Mouse (Mus musculus): ENCODE results near the gene Lrit3.
"Not testable (repeated sequence)": the region's sequence is repeated elsewhere in the genome, so short reads cannot be mapped to it uniquely, and the experiment has no call there.

Lrit3 gene

DNA sequence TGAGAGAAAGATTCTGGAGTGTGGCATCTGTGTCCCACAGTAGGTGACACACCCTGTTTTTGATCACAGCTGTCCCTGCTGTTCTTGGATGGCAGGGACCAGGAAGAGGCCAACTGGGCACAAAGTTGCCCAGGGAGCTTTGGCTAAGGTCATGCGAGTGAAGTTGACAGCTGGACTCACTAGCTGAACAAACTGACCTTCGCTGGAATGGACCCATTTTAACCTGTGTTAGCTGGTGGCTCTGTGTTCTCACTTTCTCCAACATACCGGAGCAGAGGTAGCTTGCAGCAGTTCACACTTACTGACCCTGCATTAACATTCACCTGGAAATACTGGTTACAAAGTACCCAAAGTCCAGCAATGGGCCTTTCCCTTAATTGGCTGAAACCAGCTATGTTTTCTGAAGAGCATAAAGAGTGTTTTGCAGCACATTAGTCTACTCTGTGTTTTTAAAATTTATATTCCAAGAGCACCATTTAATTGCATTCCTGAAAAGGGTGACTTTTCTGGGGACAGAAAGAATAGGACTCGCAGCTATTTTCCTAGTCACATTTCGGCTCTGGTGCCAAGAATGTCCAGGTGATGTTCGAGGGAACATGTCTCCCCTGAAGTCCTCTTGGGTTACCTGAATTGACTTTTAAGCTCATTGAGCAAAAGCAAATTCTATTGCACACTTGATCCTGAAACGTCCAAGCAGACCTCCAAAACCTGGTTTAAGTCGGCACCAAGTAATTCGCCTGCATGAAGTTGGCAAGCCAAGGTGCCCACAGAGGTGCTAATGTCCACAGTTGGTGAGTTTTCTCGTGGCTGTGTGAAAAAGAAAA is 36.6 kb downstream of the Lrit3 start:
- no peak for DNase-seq

- no peak for DNase-seq
Measured at GRCm38 (mm10) chr3:129766106-129766505, 37.7 kb downstream of the Lrit3 start.

- not testable (repeated sequence) for DNase-seq
Measured at GRCm38 (mm10) chr3:129757599-129757998, 46.2 kb downstream of the Lrit3 start.

DNA sequence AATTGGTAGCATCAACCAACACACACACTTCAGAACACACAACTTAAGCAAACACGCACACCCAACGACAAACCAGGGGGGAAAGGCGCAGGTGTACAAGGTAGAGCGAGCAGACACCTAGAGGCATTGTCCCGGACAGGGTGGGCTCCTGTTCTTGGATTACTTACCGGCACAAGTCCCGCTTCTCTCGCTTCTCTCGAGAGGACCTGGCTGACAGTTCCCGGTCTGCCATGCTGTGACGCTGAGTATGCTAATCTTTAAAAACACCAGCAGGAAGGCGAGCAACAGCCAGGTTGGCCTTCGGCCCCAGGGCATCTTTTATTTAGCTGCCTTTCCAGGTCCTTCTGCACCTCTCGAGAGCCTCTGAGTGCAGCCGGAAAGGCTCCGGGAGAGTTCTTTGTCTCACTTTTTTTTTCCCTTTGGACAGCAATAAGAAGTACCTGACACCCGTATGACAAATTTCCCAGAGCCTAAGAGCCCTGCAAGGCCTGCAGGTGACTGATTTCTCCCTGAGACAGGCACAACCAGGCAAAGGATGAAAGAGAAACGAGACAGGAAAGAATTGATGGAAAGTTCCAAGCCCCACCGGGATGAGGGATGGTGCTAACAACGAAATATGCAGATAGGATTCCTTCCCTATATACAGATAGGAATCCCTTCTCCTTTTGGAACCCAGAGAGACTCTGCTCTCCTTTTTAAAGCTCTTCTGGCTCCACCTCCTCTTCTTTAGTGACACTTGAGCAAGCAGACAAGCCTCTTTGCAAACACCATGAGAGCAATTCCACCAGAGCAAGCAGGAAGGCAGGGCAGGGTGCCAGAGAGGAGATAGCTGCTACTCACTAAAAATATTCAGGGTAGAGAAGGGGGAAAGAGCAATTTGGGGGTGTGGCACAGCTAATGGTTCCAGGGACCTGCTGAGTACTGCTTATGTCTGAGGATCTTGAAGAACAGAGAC is 48.9 kb downstream of the Lrit3 start, which contains the start of gene Egf:
Gene Egf (minus strand): TSS at position 667 of the 955 bp plus-strand sequence.
- no peak for DNase-seq

GRCm38 (mm10) chr3:129744803-129745202 is 59.0 kb downstream of the Lrit3 start:
- DNase-seq, result no peak

DNA sequence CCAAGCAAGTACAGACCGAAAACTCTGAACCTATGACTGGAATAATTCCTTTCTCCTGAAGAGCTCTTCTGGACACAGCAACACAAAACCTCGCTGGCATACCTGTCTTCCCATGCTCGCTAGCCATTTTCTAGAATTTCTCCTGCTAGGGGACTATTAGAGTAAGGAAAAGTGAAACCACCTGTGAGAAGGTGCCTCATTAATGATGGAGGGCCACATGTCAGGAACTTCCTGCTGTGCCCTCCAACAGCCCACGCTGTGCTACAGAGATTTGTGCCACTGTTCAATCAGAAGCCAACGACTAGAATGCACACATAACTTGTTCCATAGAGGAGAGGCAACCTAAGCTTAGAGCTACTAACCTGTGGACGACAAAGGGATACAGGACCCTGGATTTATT is 61.0 kb downstream of the Lrit3 start:
- DNase-seq, result no peak

DNA sequence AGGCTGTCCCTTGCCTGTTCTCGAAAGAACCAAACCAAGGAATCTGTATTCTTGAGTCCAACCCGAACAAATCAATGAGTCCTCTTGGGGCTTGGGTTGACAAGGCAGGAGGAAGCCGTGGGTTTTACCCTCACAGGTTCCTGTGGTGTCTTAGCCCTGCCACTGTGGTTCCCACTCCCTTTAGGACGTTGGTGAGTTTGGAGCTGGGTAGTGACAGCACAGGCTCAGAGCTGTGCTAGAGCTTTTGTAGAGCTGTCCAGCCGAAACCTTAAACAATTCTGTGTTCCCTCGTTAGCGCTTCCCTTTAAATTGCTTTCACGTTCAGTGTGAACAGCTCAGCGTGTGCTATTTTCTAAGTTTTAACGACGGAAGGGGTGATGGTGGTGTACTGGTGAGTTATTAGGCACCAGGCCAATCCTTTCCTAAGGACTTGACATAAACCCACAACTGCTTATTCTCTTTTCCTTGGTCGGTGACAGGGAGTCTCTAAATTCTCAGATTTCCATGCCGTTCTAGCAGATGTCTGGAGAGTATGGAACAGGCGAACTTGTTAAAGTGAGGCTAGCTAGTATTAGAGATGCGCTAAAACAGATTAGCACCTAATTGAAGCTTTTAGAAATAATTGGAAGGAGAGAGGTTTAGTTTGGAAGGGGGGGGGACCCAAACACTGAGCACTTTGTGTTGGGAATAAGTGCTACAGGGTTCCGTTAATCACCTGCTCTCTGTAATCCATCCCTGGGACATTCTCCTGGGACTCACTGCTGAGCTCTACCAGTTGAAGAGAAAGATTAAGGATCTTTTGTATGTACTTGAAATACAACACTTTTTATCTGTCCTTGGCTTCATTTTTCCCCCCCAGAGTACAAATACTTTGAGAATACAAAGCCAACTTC is 65.3 kb downstream of the Lrit3 start:
- DNase-seq, result no peak

Data from cerebellum, adult 9-10 months (tissue).